Mouse (Mus musculus) embryonic stem cell, embryonic (primary cell): ENCODE measurements around the gene Phf24.

ENCODE experiments used
- CTCF ChIA-PET, 4 experiments: fragments of 300-600 bp in 2 of 4; fragments of 350-600 bp in 2 of 4; sonication (Branson Sonifier 250); formaldehyde crosslinking; loops; one replicate each; lab custom pipeline; 2022; ENCODE audit warnings: inconsistent platforms in 2 of 4; lab: Charles Lee
- POLR2A ChIA-PET, 4 experiments: fragments of 300-600 bp in 2 of 4; fragments of 350-600 bp in 2 of 4; sonication (Branson Sonifier 250); formaldehyde crosslinking; loops; one replicate each; lab custom pipeline; 2022; ENCODE audit warnings: antibody characterized with exemption in 4 of 4, inconsistent platforms in 1 of 4; lab: Charles Lee

Gene Phf24

GRCm38 (mm10) chr4:42954297-42954696, 37.8 kb downstream of the Phf24 start:
- CTCF ChIA-PET: interaction anchor here (0.5 to 2.8 kb wide), 38 partner anchors 8 to 1261 kb away, joined by 3 to 28 read pairs (median 4); partner anchors contain the start of gene Phf24 (in 2 of the 4)
- POLR2A ChIA-PET: interaction anchor here in 3 of 4 experiments (0.6 to 2.2 kb wide), 6 partner anchors 9 to 1831 kb away, joined by 3 to 9 read pairs (median 4); partner anchors contain the start of gene Vcp (in 1 of the 3)

GRCm38 (mm10) chr4:42955200-42955599, 38.7 kb downstream of the Phf24 start:
- ChIA-PET CTCF (interaction anchor here (0.6 to 2.8 kb wide), 13 partner anchors 10 to 624 kb away, joined by 3 to 28 read pairs (median 7); partner anchors contain the start of gene Phf24 (in 2 of the 4)), POLR2A (interaction anchor here in 2 of 4 experiments (0.6 to 2.2 kb wide), 2 partner anchors 10 to 149 kb away, joined by 3 to 9 read pairs; no protein-coding TSS in a partner anchor)

- POLR2A ChIA-PET: no interaction called here
- CTCF ChIA-PET: no interaction called here
Observed at GRCm38 (mm10) chr4:42956581-42956980, 40.1 kb downstream of the Phf24 start.

DNA sequence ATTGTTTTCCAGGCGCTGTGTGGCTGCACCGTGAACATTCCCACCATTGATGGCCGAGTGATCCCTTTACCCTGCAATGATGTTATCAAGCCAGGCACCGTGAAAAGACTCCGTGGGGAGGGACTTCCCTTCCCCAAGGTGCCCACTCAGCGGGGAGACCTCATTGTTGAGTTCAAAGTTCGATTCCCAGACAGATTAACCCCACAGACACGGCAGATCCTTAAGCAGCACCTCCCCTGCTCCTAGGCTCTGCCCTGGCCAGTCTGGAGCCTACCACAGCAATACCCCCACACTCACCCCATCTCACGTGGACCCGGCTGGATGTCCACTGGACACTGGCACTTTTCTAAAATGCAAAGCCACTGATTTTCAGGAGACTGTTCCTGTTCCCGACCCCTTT, 40.8 kb downstream of the Phf24 start:
- ChIA-PET POLR2A (interaction anchor here in 3 of 4 experiments (1.1 to 1.3 kb wide), 3 partner anchors 8 to 27 kb away, joined by 3 to 4 read pairs (median 3); partner anchors contain the start of gene Dnajb5 (in 1 of the 3)), CTCF (interaction anchor here in 1 of 4 experiments (0.9 kb wide), 1 partner anchor 11 kb away, joined by 3 read pairs; no protein-coding TSS in a partner anchor)

DNA sequence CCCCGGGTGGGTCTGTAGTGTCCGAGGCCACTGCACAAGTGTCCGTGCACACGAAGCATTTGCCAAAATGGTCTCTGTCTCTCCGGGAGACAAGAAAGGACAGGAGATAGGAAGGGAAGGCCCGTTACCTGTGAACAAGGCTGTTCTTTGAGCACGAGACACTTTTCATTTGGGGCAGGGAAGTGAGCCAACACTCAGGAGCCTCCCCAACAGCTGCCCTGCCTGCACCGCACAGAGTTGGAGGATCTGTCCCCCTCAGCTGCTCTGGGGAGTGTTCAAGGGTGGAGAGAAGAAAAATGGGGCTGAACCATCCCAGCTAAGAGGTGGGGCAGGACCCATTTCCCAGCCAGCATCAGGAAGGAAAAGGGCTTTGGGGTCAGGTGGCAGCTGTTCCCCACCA, 41.5 kb downstream of the Phf24 start:
- ChIA-PET CTCF (interaction anchor here in 2 of 4 experiments (0.5 to 0.9 kb wide), 2 partner anchors 12 kb away, joined by 3 read pairs; no protein-coding TSS in a partner anchor), POLR2A (interaction anchor here (0.6 to 3.0 kb wide), 5 partner anchors 8 to 26 kb away, joined by 3 to 14 read pairs (median 4); partner anchors contain the start of gene Dnajb5 (in 2 of the 4))

DNA sequence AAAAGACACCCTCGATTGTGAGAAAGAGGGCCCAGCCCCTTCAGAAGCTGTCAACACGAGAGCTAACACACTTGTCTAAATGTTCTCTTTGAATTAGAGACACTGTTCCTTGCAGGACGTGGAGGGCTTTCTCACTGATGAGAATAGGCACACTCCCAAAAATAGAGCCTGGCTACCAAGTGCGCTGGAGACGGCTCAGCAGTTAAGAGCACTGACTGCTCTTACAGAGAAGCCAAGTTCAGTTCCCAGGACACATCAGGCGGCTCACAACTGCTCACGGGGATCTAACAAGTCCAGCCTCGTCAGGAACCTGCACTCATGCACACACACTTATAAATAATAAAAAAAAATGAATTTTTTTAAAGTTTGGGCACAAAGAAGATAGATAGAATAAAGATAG, 42.5 kb downstream of the Phf24 start:
- ChIA-PET POLR2A (interaction anchor here in 3 of 4 experiments (0.6 to 3.0 kb wide), 5 partner anchors 9 to 69 kb away, joined by 3 to 14 read pairs (median 3); partner anchors contain the start of gene Dnajb5 (in 2 of the 3)), CTCF (no interaction called here)

- CTCF ChIA-PET: no interaction called here
- POLR2A ChIA-PET: interaction anchor here in 1 of 4 experiments (3.0 kb wide), 1 partner anchor 10 kb away, joined by 14 read pairs; the partner anchor contains the start of gene Dnajb5
Observed at GRCm38 (mm10) chr4:42959382-42959781, 42.9 kb downstream of the Phf24 start.

DNA sequence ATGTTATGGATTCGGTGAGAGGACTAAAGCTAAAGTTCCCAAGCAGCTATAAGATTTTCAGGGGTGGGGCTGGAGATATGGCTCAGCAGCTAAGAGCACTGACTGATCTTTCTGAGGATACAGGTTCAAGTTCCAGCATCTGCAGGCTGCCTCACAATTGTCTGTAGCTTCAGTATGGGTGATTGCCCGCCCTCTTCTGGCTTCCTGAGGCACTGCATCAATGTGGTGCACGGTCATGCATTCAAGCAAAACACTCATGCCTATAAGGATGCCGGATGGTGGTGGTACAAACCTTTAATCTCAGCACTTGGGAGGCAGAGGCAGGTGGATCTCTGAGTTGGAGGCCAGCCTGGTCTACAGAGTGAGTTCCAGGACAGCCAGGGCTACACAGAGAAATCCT, 45.1 kb downstream of the Phf24 start:
- CTCF ChIA-PET: interaction anchor here in 3 of 4 experiments (0.6 to 1.6 kb wide), 23 partner anchors 8 to 486 kb away, joined by 3 to 13 read pairs (median 4); partner anchors contain the start of gene Dnajb5 (in 2 of the 3)
- POLR2A ChIA-PET: interaction anchor here in 3 of 4 experiments (0.6 to 1.2 kb wide), 7 partner anchors 11 to 57 kb away, joined by 3 to 7 read pairs (median 3); partner anchors contain the start of gene Dnajb5 (in 1 of the 3)

- CTCF ChIA-PET: interaction anchor here (0.7 to 2.6 kb wide), 7 partner anchors 7 to 14 kb away, joined by 3 to 28 read pairs (median 4); partner anchors contain the start of gene Dnajb5 (in 1 of the 4)
- POLR2A ChIA-PET: interaction anchor here in 1 of 4 experiments (1.2 to 4.5 kb wide), 5 partner anchors 9 to 37 kb away, joined by 3 to 30 read pairs (median 4); partner anchors contain the start of gene Vcp
Observed at GRCm38 (mm10) chr4:42963480-42963879, 47.0 kb downstream of the Phf24 start.

- CTCF ChIA-PET: interaction anchor here (0.6 to 2.8 kb wide), 38 partner anchors 8 to 457 kb away, joined by 3 to 28 read pairs (median 4); partner anchors contain the start of genes Dnajb5 (in 3 of the 4), Fam214b (in 1 of the 4) and Vcp (in 1 of the 4)
- POLR2A ChIA-PET: interaction anchor here in 3 of 4 experiments (0.7 to 4.5 kb wide), 12 partner anchors 9 to 88 kb away, joined by 3 to 30 read pairs (median 4); partner anchors contain the start of genes Dnajb5 (in 2 of the 3) and Stoml2 (in 1 of the 3)
Observed at GRCm38 (mm10) chr4:42965039-42965719, 48.7 kb downstream of the Phf24 start.

DNA sequence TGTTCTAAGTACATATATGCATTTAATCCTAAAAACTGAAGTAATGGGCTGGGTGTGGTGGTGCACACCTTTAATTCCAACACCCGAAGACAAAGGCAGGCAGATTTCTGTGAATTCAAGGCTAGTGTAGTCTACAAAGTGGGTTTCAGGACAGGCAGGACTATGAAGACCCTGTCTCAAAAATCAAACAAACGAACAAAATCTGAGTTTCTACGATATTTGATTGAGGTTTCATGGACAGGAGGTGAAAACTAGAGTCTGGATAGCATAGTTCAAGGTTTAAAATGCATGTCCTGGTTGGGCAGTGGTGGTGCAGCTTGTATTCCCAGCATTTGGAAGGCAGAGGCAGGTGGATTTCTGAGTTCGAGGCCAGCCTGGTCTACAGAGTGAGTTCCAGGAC, 52.8 kb downstream of the Phf24 start, which contains the start of gene 1700022I11Rik:
TSS of gene 1700022I11Rik (plus strand) at position 301 of the 400 bp plus-strand sequence.
- POLR2A ChIA-PET: interaction anchor here in 2 of 4 experiments (0.7 to 2.0 kb wide), 2 partner anchors 19 to 31 kb away, joined by 4 to 5 read pairs; partner anchors contain the start of gene Vcp (in 1 of the 2)
- CTCF ChIA-PET: interaction anchor here in 2 of 4 experiments (0.6 to 1.2 kb wide), 3 partner anchors 8 to 24 kb away, joined by 3 to 7 read pairs (median 3); no protein-coding TSS in a partner anchor

GRCm38 (mm10) chr4:42972952-42973351, 56.5 kb downstream of the Phf24 start:
- ChIA-PET CTCF (interaction anchor here in 3 of 4 experiments (0.6 to 1.4 kb wide), 4 partner anchors 7 to 172 kb away, joined by 3 to 4 read pairs (median 4); no protein-coding TSS in a partner anchor), POLR2A (interaction anchor here in 2 of 4 experiments (0.6 to 5.8 kb wide), 7 partner anchors 8 to 100 kb away, joined by 3 to 30 read pairs (median 7); partner anchors contain the start of gene Dnajb5 (in 1 of the 2))

- ChIA-PET POLR2A (interaction anchor here in 2 of 4 experiments (0.6 to 5.8 kb wide), 8 partner anchors 9 to 604 kb away, joined by 3 to 30 read pairs (median 6); partner anchors contain the start of gene Dnajb5 (in 1 of the 2)), CTCF (interaction anchor here in 2 of 4 experiments (1.4 to 3.4 kb wide), 2 partner anchors 8 to 20 kb away, joined by 4 to 8 read pairs; no protein-coding TSS in a partner anchor)
Observed at GRCm38 (mm10) chr4:42973868-42974267, 57.4 kb downstream of the Phf24 start.

DNA sequence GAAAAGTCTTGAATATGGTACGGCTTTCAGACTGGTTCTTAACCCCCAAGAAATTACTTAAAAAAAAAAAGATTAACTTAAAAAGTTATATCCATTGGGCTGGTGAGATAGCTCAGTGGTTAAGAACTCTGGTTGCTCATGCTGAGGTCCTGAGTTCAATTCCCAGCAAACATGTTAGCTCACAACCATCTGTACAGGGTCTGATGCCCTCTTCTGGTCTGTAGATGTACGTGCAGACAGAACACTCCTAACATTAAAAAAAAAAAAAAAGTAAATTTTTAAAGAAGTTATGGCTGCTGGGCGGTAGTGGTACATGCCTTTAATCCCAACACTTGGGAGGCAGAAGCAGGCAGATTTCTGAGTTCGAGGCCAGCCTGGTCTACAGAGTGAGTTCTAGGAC, 61.6 kb downstream of the Phf24 start:
- CTCF ChIA-PET: interaction anchor here (0.5 to 1.6 kb wide), 19 partner anchors 8 to 817 kb away, joined by 3 to 9 read pairs (median 3); partner anchors contain the start of gene Vcp (in 1 of the 4)
- POLR2A ChIA-PET: interaction anchor here in 2 of 4 experiments (0.7 to 5.4 kb wide), 8 partner anchors 10 to 552 kb away, joined by 3 to 24 read pairs (median 4); partner anchors contain the start of gene Vcp (in 1 of the 2)

DNA sequence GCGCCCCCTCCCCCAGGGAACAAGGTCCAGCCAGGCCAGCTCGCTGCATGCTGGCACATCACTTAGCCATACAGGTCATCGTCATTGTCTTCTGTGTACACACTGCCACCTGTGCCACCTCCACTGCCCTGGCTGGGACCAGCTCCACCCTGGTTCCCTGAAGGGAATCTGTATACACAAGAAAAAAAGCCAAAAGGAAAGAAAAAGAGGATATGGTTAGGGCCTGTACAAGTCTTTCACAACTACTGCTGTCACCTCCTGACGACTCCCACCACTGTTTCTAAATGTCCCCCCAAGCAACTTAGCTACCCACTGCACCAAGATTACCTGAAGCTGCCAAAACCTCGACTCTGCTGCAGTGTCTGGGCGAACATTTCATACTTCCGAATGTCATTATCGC, 64.0 kb downstream of the Phf24 start:
- CTCF ChIA-PET: interaction anchor here in 1 of 4 experiments (0.8 to 1.0 kb wide), 2 partner anchors 19 to 27 kb away, joined by 3 read pairs; no protein-coding TSS in a partner anchor
- POLR2A ChIA-PET: interaction anchor here in 2 of 4 experiments (1.2 to 3.7 kb wide), 4 partner anchors 14 to 20 kb away, joined by 4 to 20 read pairs (median 12); partner anchors contain the start of gene Vcp (in 2 of the 2)

GRCm38 (mm10) chr4:42988296-42988695, 71.8 kb downstream of the Phf24 start:
- ChIA-PET CTCF (interaction anchor here in 1 of 4 experiments (0.6 kb wide), 1 partner anchor 62 kb away, joined by 3 read pairs; no protein-coding TSS in a partner anchor), POLR2A (interaction anchor here in 2 of 4 experiments (1.5 to 6.3 kb wide), 6 partner anchors 11 to 43 kb away, joined by 4 to 57 read pairs (median 20); partner anchors contain the start of genes Vcp (in 2 of the 2) and Stoml2 (in 1 of the 2))
